9 mouse cellular contexts compared by ENCODE assay signal in the genomic region with DNA sequence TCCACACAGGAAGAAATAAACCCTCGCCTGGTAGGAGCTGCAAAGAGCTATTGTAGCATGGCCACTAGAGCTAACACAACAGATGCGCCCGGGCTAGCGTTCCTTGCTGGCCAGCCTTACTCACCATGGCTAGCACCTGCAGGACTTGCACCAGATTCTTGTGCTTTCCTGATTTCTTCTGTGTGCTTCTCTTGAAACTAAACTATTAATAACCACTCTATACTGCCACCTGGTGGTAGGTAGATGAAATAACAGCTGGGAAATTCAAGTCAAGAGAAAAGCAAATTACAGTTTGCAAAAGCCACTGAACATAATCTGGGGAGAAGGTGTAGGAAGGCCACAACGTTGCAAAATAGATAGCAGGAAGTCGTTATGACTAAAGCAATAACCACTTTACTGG.
DNase-seq lines count a peak whose midpoint lies in the region; ATAC-seq and TF ChIP-seq lines count a peak whose summit lies in the region.
"Had no signal": no experiment of that assay in that cellular context is flagged by ENCODE, and none has a peak within 500 bp of the region (broad histone marks: within the 10 kb centered on the region; RNA-seq: fewer than 3 reads in every experiment).

No protein-coding gene starts in this region.

- H3K36me3 ChIP-seq in liver, postnatal 0 days (replicated peaks; ENCODE audit: insufficient read depth, low read length): 0 out of 2 replicates have a peak, but pooled peaks cover 2% of the 10 kb centered on the region
- no peaks in the 10 kb centered on the region for H3K36me3 ChIP-seq in liver, embryonic 12.5 days
- no peaks in the 10 kb centered on the region for H3K36me3 ChIP-seq in neural tube, embryonic 15.5 days

- no peak for ATAC-seq in CD4-positive, CD25-positive, alpha-beta regulatory T cell, adult 4 months
- peak; percentile 40 for ATAC-seq in liver, postnatal 0 days
- ATAC-seq in liver, embryonic 12.5 days: no peak
- peak; percentile 59; the same call in 1 of the 2 replicates for ATAC-seq in neural tube, embryonic 15.5 days (ENCODE audit: low FRiP score)

- no peaks in the 10 kb centered on the region for H3K27me3 ChIP-seq in liver, postnatal 0 days (ENCODE audit: insufficient read depth, low read length)
- no peaks in the 10 kb centered on the region for H3K27me3 ChIP-seq in liver, embryonic 12.5 days (replicated peaks)
- no peaks in the 10 kb centered on the region for H3K27me3 ChIP-seq in neural tube, embryonic 15.5 days (replicated peaks)

- 31% methylated on average over 6 of the region's 6 CpGs for WGBS in liver, postnatal 0 days (ENCODE audit: insufficient replicate concordance)
- WGBS in liver, embryonic 12.5 days (ENCODE audit: insufficient replicate concordance): 19% methylated on average over 6 of the region's 6 CpGs
- 35% methylated on average over 6 of the region's 6 CpGs for WGBS in neural tube, embryonic 15.5 days

- H3K4me3 ChIP-seq in liver, postnatal 0 days (ENCODE audit: low read depth, low read length): no peak overlapping the region
- H3K4me3 ChIP-seq in liver, embryonic 12.5 days: no peak overlapping the region
- no peak overlapping the region for H3K4me3 ChIP-seq in neural tube, embryonic 15.5 days (replicated peaks)
- H3K4me3 ChIP-seq: myocyte had no signal

- no peak overlapping the region for H3K9ac ChIP-seq in liver, postnatal 0 days (replicated peaks)
- H3K9ac ChIP-seq in liver, embryonic 12.5 days: no peak overlapping the region
- no peak overlapping the region for H3K9ac ChIP-seq in neural tube, embryonic 15.5 days (replicated peaks)

- H3K27ac ChIP-seq in liver, postnatal 0 days (ENCODE audit: low read depth): no peak overlapping the region
- no peak overlapping the region for H3K27ac ChIP-seq in liver, embryonic 12.5 days
- H3K27ac ChIP-seq in neural tube, embryonic 15.5 days (replicated peaks): no peak overlapping the region

- H3K4me2 ChIP-seq in liver, postnatal 0 days (ENCODE audit: low read depth, low read length): no peak overlapping the region
- no peak overlapping the region for H3K4me2 ChIP-seq in liver, embryonic 12.5 days
- no peak overlapping the region for H3K4me2 ChIP-seq in neural tube, embryonic 15.5 days

- no peaks in the 10 kb centered on the region for H3K9me3 ChIP-seq in liver, postnatal 0 days (ENCODE audit: low read length)
- no peaks in the 10 kb centered on the region for H3K9me3 ChIP-seq in liver, embryonic 12.5 days (replicated peaks)
- H3K9me3 ChIP-seq in neural tube, embryonic 15.5 days (replicated peaks): no peaks in the 10 kb centered on the region

- TF ChIP-seq EP300 in liver, postnatal 0 days (IDR thresholded peaks at IDR 0.05; ENCODE audit: low read depth): no peak; the same call in 1 of the 2 replicates

- DNase-seq in CD4-positive, CD25-positive, alpha-beta regulatory T cell, adult 2 months (ENCODE audit: low read depth, low spot score): peak; percentile 58
- DNase-seq in liver, postnatal 0 days: no peak
- peak; percentile 56 for DNase-seq in embryo, embryonic 11 days
- DNase-seq in kidney, postnatal 10 days: peak; percentile 31
- DNase-seq in right cerebral cortex, postnatal 25 days: no peak

- peak; percentile 78 for TF ChIP-seq CTCF in liver, postnatal 0 days (IDR thresholded peaks at IDR 0.05; ENCODE audit: low read depth)

- H3K4me1 ChIP-seq in liver, postnatal 0 days (ENCODE audit: insufficient read depth): no peaks in the 10 kb centered on the region
- H3K4me1 ChIP-seq in liver, embryonic 12.5 days: no peaks in the 10 kb centered on the region
- no peaks in the 10 kb centered on the region for H3K4me1 ChIP-seq in neural tube, embryonic 15.5 days

Comparison
In these comparisons a context has a peak if more than half of its experiments do, and no peak if none do; other contexts are left out.
1. ATAC-seq: peak in liver, postnatal 0 days (single experiment) and neural tube, embryonic 15.5 days (single experiment); none in CD4-positive, CD25-positive, alpha-beta regulatory T cell, adult 4 months (single experiment) and liver, embryonic 12.5 days (single experiment).
2. DNase-seq: peak in CD4-positive, CD25-positive, alpha-beta regulatory T cell, adult 2 months (single experiment), embryo, embryonic 11 days (single experiment) and kidney, postnatal 10 days (single experiment); none in liver, postnatal 0 days (single experiment) and right cerebral cortex, postnatal 25 days (single experiment).